Mouse (Mus musculus) large intestine, adult 2 months (tissue): Measurements from ENCODE around the gene Olfr444. TPM values are rescaled to one million over a fixed set of nuclear protein-coding genes. Genes with fewer than 3 reads are reported as not detected.

Source experiments
- DNase-seq: peaks from one replicate; pipeline ENCODE4 v3.0.0-alpha.2; 2012; ENCODE audit warnings: low read depth, low spot score
- WGBS: fragments of 180-500 bp; shearing (Covaris S2); methylation state at CpG from one replicate; pipeline ENCODE4 v1.1.7; 2018; 5-methylcytosine and 5-hydroxymethylcytosine counted together
- polyA plus RNA-seq: library from polyadenylated mRNA; depleted of rRNA; stranded (reverse); fragments of >200 nt; gene quantifications from 2 replicates; pipeline ENCODE4 v1.2.3, GENCODE M21; 2012; rRNA removed

Gene Olfr444
- polyA plus RNA-seq = not detected in 2 replicates

DNA sequence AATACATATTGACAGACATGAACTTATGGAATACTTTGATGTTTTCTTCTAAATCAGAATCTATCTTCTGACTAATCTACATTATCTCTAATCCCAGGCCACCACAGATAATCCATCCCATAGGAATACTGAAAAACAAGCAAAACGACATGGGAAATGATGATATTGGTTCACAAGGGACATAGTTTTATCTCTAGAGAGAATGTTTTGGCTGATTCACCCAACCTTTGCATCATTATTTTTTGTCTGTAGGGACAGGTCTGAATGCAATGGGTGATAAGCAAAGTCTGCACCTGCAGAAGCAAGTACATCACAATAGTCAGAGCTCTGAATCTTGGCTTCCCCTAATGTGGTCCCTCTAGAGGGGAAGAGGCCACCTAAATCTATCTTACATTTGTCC lies at the start of gene Olfr444:
TSS of gene Olfr444 (plus strand) at position 301 of the 400 bp plus-strand sequence.
- 75% methylated on average over 1 of the region's 1 CpGs for WGBS
- no peak for DNase-seq

DNA sequence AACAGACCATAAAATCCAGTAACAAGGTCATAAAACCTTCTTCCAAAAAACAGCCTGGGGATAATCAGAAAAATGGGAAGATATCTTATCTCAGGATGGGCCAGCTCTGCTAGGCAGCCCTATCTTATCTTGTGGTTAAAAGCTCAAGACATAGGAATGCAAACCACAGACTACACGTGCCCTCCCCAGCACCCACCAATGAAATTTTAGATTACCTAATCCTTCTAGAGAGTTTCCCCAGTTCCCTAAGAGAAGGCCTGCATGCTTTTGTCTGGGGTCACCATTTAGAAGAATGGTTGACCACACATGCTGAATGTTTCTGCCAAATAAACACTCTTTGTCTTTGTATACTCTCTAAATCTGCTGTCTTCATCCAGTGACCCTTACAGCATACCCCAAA lies 48.5 kb upstream of the Olfr444 start:
- no peak for DNase-seq
- 14% methylated on average over 1 of the region's 1 CpGs for WGBS

DNA sequence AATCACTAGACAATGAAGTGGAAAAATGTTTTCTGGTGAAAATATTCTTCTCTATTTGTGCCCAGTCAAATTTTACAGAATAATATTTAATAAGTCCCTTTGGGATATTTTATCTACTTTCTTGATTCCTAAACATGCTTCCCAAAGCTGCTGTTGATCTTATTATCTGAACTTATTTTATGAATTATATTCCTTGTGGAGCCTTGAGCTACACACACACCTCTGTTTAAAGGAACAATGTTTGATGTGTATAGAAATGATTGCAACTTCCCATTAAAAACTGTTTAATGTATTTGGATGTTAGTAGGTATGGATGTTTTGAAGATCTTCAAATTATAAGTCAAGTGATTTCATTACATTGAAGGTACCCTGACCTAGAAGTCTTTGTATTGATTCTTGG lies 40.3 kb upstream of the Olfr444 start, which contains the start of gene Olfr447:
TSS of gene Olfr447 (plus strand) at position 301 of the 400 bp plus-strand sequence.
- no peak for DNase-seq

DNA sequence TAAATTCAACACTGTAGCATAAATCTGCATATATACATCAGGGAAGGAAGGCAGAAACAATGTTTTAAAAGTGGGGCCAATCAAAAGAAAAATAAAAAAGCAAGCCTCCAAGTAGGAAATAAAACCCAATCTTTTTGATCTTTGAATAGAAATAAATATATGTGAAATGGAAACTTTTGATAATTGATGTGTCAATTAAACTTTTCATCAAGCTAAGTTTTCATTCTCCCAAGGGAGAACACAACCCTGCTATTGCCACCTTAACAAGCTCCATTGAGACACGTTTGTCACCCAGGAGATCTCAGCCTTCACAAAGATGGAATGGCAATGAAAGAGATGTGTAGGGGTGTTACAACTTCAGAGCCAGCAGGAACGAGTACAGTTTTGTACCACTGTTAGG lies 27.8 kb upstream of the Olfr444 start, which contains the start of gene Olfr446:
TSS of gene Olfr446 (plus strand) at position 301 of the 400 bp plus-strand sequence.
- DNase-seq = no peak
- WGBS = 54% methylated on average over 2 of the region's 2 CpGs

DNA sequence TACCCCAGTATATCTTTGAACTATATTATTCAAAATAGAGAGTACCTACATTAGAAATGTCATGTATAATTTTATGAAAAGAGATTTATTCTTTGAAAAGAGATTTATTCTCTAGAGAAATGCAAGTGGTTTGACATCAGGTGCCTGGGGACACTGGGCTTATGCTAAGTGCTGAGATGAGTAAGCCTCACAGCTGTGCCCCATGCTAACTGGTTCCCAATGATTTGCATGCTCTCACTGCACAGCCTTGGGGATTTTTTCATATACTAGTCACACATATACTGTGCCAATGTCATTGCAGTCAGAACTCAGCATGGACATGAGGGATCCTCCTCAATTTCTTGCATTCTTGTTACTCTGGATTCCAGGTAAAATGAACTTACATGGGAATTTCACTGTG lies 31.5 kb downstream of the Olfr444 start:
- no peak for DNase-seq

Other genes starting within 250 kb of the Olfr444 start
- 5.1 and 7.0 TPM in 2 replicates for gene Tcaf1, start 239.0 kb upstream of the Olfr444 start, polyA plus RNA-seq
- not detected in 2 replicates for gene Olfr453, start 209.7 kb upstream of the Olfr444 start, polyA plus RNA-seq
- gene Olfr38, start 192.7 kb upstream of the Olfr444 start, polyA plus RNA-seq = not detected in 2 replicates
- not detected in 2 replicates for gene Olfr452, start 164.0 kb upstream of the Olfr444 start, polyA plus RNA-seq
- gene Olfr450, start 137.1 kb upstream of the Olfr444 start, polyA plus RNA-seq = not detected in 2 replicates
- not detected in 2 replicates for gene Olfr449, start 114.7 kb upstream of the Olfr444 start, polyA plus RNA-seq
- not detected in 2 replicates for gene Olfr448, start 58.6 kb upstream of the Olfr444 start, polyA plus RNA-seq
- gene Olfr447, start 40.2 kb upstream of the Olfr444 start, polyA plus RNA-seq = not detected in 2 replicates
- gene Olfr446, start 27.7 kb upstream of the Olfr444 start, polyA plus RNA-seq = not detected in 2 replicates
- not detected in 2 replicates for gene Olfr441, start 157.3 kb downstream of the Olfr444 start, polyA plus RNA-seq
- not detected in 2 replicates for gene Olfr237-ps1, start 197.5 kb downstream of the Olfr444 start, polyA plus RNA-seq
- not detected in 2 replicates for gene Olfr437, start 214.2 kb downstream of the Olfr444 start, polyA plus RNA-seq
- gene Olfr13, start 223.1 kb downstream of the Olfr444 start, polyA plus RNA-seq = not detected in 2 replicates
- gene Olfr435, start 248.1 kb downstream of the Olfr444 start, polyA plus RNA-seq = not detected in 2 replicates